Mouse (Mus musculus): ENCODE data around the gene Accs.
A peak's percentile ranks its signal among the peaks of the same experiment; 100 is the strongest.

Gene Accs

GRCm38 (mm10) chr2:93849505-93850089 is at the start of gene Accs:
Gene Accs (minus strand): TSS chr2:93849943.
- DNase-seq, result peak; percentile 84 to 91

DNA sequence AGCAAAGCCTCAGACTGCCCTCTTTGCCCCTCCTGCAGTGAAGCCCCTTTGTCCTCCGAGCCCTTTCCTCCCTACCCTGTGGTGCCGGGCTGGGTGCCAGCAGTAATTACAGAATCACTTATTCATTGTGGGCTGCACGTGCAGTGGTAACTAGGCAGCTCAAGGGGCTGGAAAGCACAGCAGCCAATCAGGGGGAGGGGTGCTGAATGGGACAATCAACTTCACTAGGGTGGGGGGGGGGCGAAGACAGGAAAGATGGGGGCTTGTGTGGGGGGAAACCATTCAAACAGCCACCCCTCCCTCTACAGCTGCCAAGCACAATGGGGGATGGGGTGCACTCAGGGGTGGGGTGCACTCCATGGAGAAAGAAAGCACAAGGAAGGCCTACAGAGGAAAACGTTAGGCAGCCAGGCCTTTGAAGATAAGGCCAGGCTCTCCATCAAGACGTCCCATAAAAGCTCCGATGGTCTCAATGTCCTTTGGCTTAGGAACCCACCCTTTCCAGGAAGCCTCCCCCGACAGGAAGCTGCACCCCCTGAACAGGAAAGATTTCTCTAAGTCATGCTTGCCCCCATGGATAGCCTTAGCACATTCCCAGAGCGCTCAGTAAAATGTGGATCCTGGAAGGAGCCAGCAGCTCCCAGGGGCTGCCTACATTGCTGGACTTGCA is 42.0 kb upstream of the Accs start:
- peak; percentile 81 to 87 for DNase-seq

GRCm38 (mm10) chr2:93890143-93890542 is 40.4 kb upstream of the Accs start:
- no peak for DNase-seq

GRCm38 (mm10) chr2:93889071-93889470 is 39.3 kb upstream of the Accs start:
- no peak for DNase-seq

GRCm38 (mm10) chr2:93888366-93888765 is 38.6 kb upstream of the Accs start:
- no peak for DNase-seq

GRCm38 (mm10) chr2:93887273-93887672 is 37.5 kb upstream of the Accs start:
- no peak for DNase-seq

DNA sequence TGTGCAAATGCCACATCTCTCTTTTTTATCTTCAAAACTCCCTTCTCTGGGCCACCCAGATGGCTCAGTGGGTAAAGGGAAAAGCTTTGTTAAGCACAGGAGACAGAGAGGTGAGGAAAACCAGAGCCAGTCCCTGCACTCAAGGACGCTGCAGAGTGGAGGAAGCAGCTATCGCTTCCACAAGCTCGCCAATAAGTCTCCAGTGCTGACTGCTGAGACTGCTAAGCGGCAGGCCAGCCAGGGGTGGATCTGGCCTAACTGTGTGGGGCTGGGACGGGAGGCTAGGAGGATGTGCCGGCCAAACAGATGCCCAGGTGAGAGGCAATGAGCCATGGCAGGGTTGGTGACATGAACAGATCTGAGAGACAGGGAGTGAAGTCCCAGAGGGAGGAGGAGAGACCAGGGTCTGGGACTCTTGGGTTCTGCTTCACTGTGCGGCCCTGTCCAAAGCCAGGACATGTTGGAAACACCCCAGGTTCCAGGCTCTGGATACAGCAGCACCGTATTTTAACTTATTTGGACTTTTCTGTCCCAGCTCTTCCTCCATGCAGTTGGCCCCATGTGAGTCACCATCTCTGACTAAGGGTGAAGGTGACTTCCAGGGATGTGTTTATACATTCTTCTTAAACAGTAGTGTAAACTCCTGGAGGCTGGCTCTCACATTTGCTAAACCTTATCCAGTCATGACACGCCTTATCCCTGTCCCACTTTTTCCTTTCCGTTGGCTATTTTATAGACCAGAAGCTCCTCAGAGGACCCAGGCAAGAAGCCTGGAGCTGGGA is 36.5 kb upstream of the Accs start:
- DNase-seq, result no peak

DNA sequence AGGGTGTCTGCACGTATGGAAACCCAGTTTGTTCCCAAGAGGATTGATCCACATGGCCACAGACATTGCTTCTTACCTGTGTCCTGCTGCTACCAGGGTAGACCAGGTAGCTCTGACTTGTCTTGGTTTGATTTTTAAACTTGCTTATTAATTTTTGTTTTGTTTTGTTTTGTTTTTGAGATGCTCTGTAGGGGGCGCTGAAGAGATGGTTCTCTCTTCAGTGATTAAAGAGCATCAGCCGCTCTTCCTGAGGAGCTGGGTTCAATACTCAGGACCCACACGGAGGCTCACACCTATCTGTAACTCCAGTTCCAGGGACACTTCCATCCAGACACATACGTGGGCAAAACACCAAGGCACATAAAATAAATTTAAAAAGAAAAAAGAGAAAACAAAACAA is 33.3 kb upstream of the Accs start:
- no peak for DNase-seq

- DNase-seq, result no peak
These were observed 32.1 kb upstream of the Accs start for GRCm38 (mm10) chr2:93881640-93882367.

DNA sequence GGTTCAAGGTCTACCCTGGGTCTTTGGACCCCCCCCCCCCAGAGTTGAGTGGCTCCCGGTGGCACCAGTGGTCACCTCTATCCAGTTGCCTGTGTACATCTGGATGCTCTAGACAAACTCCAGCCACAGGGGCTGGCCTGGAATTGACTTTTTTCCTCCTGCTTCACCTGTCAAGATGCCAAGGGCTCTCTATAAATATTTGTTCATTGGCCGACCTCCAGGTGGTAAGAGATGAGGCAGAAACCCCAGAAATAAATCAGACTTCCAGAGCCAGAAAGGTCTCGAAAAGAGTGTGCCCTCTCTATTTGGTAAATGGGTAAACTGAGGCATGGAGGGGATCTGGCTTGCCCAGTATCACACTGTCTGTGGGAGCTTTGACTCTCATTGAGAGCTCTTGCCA is 31.2 kb upstream of the Accs start:
- no peak for DNase-seq

- no peak for DNase-seq
These were observed 30.7 kb upstream of the Accs start for GRCm38 (mm10) chr2:93880450-93880849.

DNA sequence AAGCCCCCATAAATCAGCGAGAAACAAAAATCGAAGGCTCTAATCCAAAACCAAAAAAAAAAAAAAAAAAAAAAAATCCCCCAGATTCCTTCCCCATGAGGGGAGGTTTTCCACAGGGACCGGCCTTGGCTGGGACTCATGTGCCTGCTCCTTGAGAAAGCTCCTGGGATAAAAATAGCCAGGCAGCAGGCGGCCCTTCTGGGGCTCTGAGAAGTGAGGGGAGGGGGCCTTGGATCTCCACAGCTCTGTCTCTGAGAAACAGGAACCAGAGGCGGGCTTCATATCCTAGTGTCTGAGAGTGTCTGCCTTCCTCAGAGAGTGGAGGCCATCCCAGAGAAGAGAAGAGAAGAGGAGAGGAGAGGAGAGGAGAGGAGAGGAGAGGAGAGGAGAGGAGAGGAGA is 27.3 kb upstream of the Accs start:
- DNase-seq, result no peak

- no peak for DNase-seq
These were observed 24.9 kb upstream of the Accs start for GRCm38 (mm10) chr2:93874606-93875005.

DNA sequence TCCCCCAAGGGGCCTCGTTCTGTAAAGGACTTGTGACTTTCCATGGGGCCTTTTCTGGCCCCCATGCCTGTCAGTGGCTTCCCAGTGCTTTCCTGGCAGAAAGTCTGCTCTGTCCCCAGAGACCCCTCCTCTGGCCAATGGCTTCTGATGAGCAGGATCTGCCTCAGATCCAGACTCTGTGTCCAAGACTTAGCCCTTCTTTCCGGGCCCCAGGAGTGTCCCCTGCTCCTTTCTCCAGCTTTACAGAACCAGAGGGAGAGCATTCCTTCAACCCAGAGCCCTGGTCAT is 24.4 kb upstream of the Accs start:
- peak; percentile 45 to 54 for DNase-seq

GRCm38 (mm10) chr2:93873449-93874226 is 23.9 kb upstream of the Accs start:
- DNase-seq, result no peak

DNA sequence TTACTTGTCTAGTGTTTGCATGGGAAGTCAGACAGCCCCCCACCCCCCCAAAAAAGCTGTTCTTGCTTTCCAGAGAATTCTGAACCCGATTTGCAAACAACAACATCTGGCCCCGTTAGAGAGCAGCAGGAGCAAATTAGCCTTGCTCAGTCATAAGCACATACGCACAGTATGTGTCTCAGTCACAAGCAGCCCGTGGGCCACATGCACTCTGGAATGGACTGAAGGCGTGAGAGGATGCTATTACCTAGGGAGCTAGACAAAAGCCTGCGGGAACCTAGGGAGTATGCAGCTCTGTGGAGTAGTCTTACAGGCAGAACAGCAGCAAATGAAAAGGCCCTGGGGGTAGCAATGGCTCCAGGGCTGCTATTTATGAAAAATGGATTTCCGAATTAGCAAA is 22.5 kb upstream of the Accs start:
- no peak for DNase-seq

DNA sequence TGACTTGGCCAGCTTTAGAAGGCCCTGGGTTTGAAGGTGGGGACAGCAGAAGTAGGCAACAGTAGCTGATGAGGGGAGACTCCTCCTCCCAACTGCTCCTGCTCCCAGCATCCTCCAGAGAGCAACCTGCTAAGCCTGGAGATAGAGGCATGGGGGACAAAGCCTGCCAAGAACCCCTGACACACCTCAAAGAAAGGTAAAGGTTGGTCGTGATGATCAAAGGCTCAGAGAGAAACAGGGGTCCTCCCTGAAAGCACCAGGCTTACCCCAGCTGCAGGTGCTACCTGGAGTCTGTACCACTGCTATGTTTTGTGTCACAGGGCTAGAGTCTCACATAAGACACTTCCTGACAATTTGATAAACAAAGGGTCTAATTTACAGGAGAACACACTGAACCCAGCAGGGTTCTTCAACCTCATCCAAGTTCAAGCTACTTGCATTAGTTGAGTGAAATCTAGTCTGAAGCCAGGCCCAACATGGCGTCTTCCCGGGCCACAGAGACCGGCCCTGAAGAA is 21.7 kb upstream of the Accs start:
- DNase-seq, result no peak

DNA sequence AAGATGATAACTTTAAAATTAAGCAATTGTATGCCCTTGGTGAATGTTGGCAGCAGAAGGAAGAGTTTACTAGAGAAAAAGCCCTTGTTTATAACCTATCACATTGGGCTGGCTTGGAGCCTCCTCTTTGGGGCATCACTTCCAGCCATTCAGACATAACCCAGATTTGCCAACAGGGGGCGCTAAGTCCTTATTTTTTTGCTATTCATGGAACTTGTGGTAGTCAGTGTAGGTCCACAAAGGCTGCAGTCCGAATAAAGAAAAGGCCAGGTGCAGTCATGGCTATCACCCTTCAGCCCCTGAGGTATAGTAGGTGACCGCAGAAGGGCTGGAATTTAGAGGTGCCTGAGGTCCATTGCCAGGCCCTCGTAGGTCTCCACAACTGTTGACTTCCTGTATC is 21.1 kb upstream of the Accs start:
- peak; percentile 79 to 83 for DNase-seq

DNA sequence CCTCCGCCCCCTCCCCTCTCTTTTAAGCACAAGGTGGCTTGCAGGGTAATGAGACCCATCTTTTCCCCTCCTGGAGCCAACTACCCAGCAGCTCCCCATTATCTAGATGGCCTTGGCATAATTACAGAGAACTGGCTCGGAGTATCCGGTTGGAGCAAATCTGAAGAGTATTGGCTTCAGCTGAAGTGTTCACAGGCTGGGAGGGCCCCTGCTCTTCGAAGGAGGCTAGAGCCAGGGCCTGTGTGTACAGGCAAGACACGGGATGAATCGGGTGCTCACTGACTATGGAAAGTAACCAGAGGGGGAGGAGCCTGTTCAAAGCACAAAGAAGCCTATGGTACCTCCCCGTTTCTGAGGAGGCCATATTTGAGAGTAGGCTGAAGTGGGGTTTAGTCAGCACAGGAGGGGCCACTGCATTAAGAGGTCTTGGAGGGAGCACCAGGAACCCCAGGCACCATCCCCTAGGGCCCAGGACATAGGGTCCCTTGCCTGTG is 19.4 kb upstream of the Accs start, which contains the start of gene Accsl:
Accsl (minus strand) TSS at position 51 of the 494 bp plus-strand sequence.
- no peak for DNase-seq

- no peak for DNase-seq
These were observed 18.8 kb upstream of the Accs start for GRCm38 (mm10) chr2:93868566-93868965.

GRCm38 (mm10) chr2:93863229-93863628 is 13.5 kb upstream of the Accs start:
- DNase-seq, result no peak

GRCm38 (mm10) chr2:93858845-93859244 is 9.1 kb upstream of the Accs start:
- no peak for DNase-seq

All from kidney, postnatal 4 days (tissue).